Mouse (Mus musculus): ENCODE results near the gene Kdelr3.

DNA sequence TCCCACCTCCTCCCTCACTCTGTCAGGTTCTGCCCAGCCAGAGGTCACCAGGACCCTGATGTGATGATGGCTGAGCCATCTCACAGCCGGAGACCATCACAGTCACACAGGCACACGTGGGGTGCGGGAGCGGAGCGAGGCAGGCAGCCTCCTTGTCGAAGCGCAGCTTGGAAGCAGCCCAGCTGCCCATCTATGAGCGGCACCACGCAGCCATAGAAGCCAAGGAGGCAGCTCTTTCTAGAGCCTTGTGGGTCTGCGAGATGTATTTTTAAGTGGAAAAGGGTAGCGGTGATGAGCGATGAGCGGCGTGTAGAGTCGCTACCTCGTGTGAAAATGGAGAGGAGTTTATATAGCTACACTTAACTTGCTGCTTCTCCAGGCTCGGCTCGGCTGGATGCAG is 22.7 kb upstream of the Kdelr3 start:
- TF ChIP-seq POLR2A (IDR thresholded peaks at IDR 0.05; ENCODE audit: insufficient read depth, low read depth, low read length) (no peak), CTCF (IDR thresholded peaks at IDR 0.05; ENCODE audit: insufficient read depth, low read depth, low read length) (no peak)
